Mouse (Mus musculus): ENCODE measurements around the gene Krtdap.
"Not testable (repeated sequence)": the region's sequence is repeated elsewhere in the genome, so short reads cannot be mapped to it uniquely, and the experiment has no call there.

Krtdap gene

DNA sequence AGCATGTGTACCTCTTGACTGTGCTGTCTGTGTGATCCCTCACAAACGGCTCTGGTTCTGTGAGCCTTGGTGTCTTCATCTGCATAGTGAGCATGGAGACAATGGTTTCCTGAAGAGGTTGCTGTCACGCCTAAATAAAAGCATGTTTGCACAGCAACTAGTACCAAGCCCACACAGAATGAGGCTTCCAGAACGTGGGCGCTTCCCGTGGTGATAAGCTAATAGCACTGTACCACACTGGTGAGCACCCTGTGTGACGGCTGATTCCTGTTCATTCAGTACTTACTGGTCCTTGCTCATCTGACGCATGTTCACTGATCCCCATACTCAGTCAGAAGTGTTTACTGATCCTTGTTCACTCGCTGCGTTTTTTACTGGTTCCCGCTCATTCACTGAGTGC lies 2.4 kb downstream of the Krtdap start:
- no peak for DNase-seq

DNA sequence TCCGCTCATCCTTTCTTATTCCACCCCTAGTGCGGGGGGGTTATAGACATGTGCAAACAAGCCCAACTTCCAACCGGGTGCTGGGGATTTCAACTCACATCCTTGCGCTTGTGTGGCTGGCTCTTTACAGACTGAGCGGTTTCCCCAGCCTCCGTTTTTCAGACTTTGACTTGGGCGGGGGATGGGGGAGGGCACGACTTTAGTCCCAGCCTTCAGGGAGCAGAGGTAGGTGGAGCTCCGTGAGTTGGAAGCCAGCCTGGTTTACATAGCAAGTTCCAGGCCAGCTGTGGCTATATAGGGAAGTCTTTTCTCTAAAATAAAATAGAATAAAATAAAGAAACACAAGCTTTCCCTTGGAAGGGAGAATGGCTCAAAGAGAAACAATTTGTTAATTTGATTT lies 4.2 kb downstream of the Krtdap start:
- no peak for DNase-seq

DNA sequence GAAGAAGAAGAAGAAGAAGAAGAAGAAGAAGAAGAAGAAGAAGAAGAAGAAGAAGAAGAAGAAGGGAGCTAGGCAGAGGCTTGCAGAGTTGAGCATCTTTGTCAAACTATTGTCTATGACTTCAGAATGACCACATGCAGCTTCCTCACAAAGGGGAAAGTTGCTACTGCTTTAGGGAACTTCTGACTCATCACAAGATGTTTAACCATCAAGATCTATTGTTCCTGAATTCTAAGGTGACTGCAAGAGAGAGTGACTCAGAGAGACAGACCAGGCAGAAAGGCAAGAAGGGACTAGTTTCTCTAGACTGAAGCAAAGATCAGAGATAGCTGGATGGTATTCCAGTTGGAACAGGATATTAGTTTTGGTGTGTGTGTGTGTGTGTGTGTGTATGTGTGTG lies 7.2 kb downstream of the Krtdap start:
- DNase-seq: no peak

DNA sequence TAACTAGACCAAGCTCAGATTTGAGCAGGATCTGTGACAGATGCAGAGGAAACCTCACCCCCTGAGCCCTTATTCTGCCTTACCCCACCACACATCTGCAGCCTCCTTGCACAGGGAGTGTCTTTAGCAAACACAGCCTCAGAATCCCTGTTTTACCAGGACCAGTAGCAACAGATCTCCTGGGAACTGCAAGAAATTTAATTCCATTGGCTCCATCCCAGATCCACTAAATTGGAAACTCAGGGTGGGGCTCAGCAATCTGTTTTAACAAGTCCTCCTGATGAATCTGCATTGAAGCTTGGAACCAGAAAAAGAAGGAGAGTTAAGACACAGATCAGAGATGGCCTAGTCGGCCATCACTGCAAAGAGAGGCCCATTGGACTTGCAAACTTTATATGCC lies 9.1 kb downstream of the Krtdap start:
- no peak for DNase-seq

DNA sequence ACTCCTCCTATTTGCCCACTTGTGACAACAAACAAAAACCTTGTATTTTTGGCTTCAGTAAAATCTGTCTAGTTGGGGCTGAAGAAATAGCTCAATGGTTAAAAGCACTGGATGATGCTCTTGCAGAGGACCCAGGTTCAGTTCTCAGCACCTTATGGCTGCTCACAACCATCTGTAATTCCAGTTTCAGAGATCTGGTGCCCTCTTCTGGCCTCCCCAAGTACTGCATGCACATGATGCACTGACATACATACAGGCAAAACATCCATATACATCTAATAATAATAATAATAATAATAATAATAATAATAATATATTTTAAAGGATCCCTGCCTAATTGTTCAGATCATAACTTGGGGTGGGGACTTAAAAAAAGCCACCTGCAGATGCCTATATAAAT lies 13.0 kb downstream of the Krtdap start:
- DNase-seq: no peak

DNA sequence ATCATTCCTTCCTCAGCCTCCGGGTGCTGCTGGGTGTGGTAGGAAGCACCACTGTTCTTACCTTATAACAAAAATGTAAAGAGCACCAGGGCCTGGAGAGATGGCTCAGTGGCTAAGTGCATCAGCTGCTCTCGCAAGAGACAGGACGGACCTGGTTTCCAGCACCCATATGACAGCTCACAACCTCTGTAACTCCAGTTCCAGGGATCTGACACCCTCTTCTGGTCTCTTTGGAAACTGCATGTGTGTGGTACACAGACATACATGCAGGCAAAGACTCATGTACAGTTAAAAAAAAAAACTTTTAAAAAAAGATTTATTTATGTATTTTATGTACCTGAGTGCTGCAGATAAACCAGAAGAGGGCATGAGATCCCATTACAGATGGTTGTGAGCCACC lies 15.6 kb downstream of the Krtdap start:
- DNase-seq: no peak

DNA sequence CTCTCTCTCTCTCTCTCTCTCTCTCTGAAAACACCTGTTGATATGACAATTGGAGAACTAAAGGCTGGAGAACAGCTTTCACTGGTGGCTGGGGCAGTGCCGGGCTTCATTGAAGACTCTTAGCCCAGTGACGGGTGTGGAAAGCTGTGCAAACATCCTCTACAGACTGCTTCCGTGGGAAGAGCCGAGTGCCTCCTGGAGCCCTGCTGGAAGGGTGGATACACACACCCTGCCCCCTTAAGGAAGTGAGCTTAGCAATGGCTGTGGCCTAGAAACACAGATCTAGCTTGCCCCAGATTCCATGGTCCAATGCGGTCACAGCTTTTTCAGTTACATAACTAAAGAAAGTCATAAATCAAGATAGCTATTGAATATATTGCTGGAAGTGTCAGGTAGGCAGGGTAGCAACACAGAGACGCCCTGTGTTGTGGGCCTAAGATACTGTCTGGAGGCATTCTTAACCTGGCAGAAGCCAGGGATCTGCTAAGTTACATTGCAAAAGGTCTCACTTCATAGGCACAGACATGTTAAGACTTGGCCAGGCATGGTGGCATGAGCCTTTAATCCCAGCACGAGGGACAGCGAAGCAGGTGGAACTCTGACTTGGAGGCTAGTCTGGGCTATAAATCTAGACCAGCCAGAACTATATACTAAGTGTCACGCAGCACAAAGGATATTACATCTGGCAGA lies 16.5 kb downstream of the Krtdap start:
- DNase-seq: no peak

DNA sequence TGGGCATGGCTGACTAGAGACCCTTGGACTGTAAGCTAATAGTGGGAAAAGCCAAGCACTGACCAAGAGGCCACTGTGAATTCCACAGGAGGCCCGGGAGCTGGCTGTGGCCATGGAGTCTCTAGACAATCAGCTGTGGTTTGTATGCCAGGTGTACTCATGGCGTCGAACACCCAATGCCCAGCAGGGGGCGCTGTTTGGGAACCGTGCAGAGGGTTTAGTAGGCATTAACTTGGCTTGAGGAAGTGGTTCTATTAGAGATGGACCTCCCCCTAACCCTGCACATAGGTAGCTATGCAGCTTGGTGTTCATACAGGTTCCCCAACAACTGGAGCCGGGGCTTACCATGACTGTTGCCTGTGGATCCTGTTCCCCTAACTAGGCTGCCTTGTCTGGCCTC lies 18.2 kb downstream of the Krtdap start:
- DNase-seq: peak; percentile 64 to 78

DNA sequence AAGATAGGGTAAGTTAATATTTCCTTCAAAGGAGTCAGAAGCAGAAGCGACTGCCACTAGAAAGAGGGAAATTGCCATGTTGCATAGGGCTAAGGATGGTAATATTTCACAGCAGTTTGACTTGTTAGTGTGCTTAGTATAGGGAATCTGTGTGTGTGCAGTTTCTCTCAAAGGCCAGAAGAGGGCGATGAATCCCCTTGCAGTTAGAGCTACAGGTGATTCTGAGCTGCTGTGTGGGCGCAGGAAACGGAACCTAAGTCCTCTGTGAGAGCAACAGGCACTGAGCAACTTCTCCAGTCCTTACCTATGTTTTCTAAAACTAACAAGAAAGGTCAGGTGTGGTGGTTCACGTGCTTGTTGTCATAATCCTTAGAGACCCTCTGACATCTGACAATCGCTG lies 22.6 kb downstream of the Krtdap start:
- no peak for DNase-seq

DNA sequence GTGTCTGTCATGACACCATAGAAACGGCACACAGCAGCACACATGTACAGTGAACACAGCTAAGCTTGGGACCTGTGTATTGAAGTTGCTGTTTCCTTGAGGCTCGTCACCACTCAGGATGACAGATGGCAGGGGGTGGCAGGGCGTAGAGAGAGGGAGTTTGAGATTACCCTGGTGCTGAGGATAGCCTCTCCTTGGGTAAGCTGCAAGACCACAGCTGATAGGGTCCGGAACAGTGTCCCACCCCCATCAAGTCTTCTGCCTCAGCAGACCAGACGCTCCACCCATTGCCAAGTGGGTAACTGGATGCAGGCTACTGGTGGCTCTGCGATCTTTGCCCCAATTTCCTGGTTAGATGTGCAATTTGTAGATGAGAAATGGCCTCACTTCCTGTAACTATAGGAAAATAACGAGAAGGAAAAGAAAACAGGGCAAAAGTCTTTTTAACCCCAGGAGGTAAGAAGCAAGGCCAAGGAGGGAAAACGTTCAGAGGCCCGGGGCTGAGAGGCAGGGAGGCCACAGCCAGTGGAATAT lies 24.1 kb downstream of the Krtdap start:
- no peak for DNase-seq

DNA sequence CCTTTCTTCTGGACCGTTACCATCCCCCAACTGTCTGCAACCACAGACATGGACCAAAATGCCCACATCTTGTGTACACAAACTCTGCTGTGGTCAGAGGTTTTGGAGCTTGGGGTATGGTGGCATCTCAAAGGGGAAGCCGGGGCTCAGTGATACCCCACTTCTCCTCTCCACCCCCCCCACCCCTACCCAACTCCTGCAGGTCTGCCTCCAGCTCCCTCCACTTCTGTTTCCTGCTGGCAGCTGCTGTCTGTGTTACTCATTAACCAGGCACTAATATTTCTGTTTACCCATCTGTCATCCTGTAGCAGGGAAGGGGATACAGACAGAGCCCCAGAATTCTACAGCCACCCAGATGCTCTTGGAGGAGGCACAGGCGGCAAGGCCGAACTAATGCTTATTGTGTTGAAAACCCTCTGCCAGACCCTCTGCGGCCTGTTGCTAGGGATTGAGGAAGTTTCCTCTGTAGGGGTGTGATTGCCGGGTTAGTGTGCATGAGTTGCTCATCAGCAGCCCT lies 24.7 kb downstream of the Krtdap start:
- DNase-seq: no peak

DNA sequence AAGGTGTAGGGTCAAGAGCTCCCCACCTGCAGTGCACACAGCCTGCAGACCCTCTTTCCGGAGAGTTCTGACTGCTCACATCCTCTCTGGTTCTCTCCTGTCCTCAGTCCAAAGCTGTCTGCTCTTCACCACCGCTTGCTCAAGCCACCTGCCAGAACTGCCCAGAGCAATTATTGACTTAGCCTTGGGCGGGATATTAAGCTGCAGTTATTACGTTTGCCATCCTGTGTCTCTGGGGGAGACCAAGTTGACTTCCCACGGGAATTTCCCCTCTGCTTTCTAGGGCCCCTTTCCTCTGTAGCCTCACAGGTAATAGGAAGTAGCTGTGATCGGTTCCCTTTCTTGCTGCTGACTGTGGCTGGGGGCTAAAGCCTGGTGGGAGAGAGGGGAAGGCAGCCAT lies 32.4 kb downstream of the Krtdap start:
- no peak for DNase-seq

DNA sequence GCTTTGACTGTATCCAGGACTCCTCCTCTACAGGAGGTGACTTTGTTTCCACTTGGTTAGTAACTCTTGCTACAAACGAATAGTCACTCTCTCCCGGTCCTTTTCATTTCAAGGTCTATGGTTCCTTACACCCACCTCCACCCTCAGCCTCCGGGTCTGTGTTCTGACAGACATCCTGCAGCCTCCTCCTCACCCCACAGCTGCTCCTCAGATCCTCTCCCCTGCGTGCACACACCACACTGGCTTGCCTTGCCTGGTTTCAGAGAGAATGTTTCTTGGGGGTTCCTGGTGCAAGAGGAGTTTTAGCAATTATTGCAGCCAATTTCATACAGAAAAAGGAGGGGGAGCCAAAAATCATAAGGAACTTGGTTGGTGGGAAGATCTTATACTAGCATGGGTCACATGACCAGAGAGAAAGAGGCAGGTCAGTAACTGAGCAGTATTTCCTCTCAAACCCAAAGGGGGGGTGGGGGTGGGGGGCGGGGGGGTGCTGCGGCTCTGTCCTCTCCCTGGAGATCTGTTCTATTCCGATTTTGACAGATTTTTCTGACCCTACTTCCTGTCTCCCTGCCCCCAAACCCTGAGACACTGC lies 33.3 kb downstream of the Krtdap start:
- DNase-seq: no peak

DNA sequence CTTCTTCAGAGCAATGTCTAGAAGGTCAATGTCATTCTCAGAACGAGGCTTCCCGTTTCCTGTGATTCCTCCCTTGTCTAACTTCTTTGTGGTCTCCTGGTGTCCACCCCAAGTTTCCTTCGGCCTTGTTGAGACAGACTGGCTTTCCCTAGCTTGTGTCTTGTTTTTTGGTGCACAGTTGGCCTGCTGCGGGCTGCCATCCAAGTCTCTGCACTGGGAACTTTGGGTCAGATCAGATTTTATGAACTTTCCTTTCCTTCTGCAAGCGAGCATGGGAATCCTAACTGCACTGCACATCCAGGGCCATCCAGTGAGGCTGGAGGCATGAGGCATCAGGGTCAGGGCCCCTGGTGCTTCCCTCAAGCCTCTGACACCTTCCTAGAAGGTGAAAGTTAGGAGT lies 33.8 kb downstream of the Krtdap start:
- no peak for DNase-seq

DNA sequence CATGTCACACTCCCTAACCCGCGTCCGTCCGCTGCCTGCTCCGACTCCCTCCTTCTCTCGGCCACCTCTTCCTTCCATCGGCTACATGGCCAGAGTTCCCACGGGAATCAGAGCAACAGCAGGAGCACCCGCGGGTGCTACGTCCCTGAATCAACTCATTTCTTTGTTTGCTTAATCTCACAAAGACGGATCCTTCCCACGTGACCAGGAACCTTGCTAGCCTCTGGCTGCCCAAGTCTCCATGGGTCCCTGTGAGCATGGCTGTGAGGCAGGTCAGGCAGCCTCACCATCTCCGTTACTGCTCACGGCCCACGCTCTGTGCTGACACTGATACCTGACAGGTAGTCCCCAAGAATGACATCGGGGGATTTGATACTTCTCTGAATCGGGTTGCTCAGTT lies 36.0 kb downstream of the Krtdap start, which contains the start of gene Ffar2:
Gene Ffar2, minus strand, starts transcription at position 101 of the 400 bp plus-strand sequence.
- DNase-seq: no peak

DNA sequence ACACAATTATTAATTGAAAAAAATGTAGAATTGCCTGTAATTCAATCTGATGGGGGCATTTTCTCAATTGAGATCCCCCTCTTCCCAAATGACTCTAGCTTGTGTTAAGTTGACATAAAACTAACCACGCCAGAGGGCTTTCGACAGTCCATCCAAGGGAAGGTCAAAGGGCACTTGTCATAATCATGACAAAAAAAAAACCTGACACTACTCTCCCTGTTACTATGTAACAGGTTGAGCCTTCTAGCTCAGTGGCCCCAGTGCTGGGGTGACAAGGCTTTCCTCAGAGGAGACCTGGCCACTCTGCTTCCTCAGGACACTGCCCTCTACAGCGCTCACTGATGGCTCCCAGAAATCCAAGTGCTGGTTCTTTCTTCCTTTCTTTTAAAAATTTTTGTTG lies 36.6 kb downstream of the Krtdap start:
- DNase-seq: no peak

DNA sequence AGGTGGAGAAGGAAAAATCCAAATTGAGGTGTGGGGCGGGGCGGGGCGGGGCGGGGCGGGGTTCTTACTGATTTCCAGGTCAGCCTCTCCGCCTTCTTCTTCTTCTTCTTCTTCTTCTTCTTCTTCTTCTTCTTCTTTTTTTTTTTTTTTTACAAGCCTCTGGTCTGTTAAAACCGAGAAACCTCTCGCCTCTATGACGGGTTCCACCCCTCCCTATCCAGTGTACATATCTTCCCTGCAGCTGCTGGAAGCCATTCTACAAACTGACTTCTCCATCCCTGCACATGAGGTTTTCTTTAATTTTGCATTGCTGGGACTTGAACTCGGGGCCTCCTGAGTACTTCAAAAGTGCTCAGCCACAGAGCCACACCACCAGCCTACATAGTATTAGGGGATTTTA lies 39.0 kb downstream of the Krtdap start:
- DNase-seq: no peak

DNA sequence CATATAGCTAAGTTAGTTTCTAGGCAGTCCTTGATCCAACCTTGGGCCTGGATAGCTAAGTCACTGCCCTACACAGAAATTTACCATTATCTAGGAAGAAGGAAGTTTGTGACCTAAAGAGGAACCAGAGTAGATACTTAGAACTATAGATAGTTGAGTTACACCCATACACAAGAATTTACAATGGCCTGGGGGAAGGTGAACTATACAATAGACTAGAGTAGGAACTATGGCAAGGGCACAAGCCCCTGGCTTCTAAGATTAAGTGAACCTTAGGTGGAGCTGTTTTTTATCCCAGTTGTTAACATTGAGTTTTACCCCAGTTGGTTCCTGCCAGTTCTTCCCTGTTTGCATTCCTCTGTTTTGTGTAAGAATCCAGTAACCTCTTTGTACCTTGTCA lies 41.2 kb downstream of the Krtdap start:
- DNase-seq: not testable (repeated sequence)

DNA sequence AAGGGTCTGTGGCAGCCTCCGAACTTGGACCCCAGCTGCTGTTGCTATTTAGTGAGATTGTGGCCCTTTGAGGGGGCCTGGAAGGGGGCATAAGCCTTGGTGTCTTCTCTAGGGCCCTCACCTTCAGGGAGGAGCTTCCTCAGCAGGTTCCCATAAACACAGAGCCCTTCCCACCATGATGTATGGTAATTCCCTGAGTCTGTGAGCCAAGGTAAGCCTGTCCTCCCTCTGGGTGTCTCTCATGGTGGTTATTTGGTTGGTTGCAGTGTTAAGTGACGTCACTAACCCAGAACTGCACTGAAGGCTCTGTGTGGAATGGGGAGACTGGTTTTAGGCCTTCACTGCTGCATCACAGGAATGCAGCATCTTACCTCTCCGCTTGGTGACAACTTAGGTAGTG lies 41.7 kb downstream of the Krtdap start:
- DNase-seq: no peak

DNA sequence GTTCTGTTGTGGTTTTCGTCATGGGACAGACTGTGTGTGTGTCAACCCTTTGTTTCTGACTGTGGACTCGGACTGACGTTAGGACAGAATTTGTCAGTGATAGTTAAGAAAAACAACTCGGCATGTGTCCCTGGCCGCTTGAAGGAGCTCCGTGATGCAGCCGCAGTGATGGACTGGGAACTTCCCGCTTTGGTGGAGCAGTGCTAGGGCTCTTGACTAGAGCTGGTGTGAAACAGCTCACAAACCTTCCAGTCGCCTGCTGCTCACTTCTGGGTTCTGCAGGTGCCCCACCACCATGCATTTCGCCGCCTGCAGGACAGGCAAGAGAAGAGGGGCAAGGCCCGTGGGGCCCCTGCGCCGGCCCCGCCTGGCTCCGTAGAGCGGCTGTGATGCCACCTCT lies 44.6 kb downstream of the Krtdap start:
- no peak for DNase-seq

DNA sequence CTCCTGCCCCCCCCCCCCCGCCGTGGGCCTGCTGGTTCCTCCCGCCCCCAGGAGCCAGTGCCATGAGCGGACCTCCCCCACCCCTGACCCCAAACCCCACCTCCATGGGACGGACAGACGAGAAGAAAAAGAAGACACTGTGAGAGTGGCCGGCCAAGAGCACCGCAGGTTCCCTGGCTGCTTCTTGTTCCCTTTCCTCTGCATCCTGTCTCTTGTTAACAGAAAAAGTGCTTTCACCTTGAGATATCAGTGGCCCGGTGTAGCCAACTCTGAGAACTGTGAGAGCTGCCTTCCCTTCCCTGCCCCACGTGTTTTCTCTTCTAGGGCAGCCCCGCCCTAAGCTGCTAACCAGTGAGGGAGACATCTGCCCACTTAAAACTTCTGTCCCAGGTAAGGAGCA lies 45.0 kb downstream of the Krtdap start:
- DNase-seq: not testable (repeated sequence)

DNA sequence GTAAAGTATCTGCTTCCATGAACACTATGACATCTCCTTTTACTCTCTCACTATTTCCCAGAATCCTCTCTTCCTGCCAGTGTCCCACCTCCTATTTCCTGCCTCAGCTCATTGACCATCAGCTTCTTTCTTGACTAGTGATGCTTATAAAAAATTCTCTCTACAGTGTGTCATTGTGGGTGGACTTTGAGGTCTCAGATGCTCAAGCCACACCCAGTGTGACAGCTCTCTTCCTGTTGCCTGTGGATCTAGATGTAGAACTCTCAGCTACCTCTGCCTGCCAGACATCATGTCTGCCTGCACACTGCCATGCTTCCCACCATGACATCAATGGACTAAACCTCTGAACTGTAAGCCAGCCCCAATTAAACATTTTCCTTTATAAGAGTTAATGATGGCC lies 49.6 kb downstream of the Krtdap start:
- DNase-seq: no peak

DNA sequence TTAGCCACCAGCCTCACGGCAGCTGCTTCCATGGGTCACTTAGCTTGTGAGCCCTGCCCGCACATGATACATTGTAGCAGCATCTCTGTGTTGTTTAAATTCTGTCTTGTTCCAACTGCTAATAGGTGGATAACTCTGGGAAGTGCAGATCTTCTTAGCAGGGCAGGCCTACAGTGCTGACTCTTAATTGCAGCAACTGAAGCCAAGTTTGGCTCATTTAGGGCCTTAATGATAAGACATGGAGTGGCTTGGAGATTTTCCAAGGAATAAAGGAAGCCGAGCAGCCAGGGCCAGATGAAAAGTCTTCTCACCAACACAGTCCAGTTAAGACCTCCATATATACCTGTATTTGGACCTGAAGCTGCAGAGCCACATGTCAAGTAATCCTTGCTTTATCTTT lies 52.6 kb downstream of the Krtdap start:
- no peak for DNase-seq
